Mouse (Mus musculus): ENCODE results near the gene Baz2b. TPM values are rescaled to one million over a fixed set of nuclear protein-coding genes. Genes with fewer than 3 reads are reported as not detected.
A peak's percentile ranks its signal among the peaks of the same experiment; 100 is the strongest.

Baz2b gene
- polyA plus RNA-seq, 1 experiment from 2014 or later: 19.7 TPM

DNA sequence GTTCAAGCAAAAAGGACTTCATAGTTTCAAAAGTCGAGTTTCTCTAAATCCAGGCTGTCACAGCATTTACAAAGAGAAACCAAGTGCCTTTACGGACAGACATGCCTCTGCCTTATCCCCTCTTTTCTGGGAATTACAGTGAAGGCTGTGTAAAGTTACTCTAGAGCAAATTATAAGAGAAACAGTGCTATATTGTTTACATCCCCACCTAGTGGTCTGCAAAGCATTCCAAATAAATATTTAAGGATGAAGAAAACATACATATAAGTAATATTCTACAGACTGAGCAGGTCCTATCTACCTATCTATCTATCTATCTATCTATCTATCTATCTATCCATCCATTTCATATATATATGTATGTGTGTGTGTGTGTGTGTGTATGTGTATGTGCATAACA, 27.9 kb downstream of the Baz2b start:
- H3K4me2 ChIP-seq (ENCODE audit: low read depth, low read length): no peak overlapping the region; the same call in 1 of the 2 replicates
- H3K4me3 ChIP-seq (ENCODE audit: low read depth, low read length): no peak overlapping the region
- WGBS (ENCODE audit: insufficient replicate concordance): 29% methylated on average over 2 of the region's 2 CpGs
- no peak for DNase-seq
- peak; percentile 35 for TF ChIP-seq CTCF (IDR thresholded peaks at IDR 0.05; ENCODE audit: low read depth)
- TF ChIP-seq EP300 (IDR thresholded peaks at IDR 0.05; ENCODE audit: low read depth): no peak
- no peaks in the 10 kb centered on the region for H3K4me1 ChIP-seq (ENCODE audit: insufficient read depth)
- no peaks in the 10 kb centered on the region for H3K27me3 ChIP-seq (ENCODE audit: insufficient read depth, low read length)
- no peaks in the 10 kb centered on the region for H3K9me3 ChIP-seq (ENCODE audit: low read length)
- ATAC-seq: peak; percentile 29; the same call in 1 of the 2 replicates
- no peak overlapping the region for H3K9ac ChIP-seq (replicated peaks)
- H3K27ac ChIP-seq (ENCODE audit: low read depth): no peak overlapping the region
- no peaks in the 10 kb centered on the region for H3K36me3 ChIP-seq (replicated peaks; ENCODE audit: insufficient read depth, low read length)

DNA sequence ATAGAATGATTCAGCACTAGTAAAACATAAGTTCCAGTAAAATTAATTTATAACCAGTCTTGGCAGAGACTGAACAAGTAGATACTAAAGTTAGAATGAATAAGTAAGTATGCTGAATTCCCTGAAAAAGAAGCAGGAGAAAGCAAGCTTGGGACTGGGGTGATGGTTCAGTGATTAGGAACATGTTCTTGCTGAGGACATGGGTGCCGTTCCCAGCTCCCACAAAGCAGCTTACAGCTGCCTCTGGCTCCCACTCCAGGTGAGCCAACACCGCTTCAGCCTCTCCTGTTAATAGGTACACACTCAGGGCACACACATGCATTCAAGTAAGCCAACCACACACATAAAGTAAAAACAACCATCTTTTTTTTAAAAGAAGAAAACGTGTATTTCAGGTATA, 32.1 kb downstream of the Baz2b start:
- 0 out of 2 replicates have a peak, but pooled peaks cover 2% of the 10 kb centered on the region for H3K9me3 ChIP-seq (ENCODE audit: low read length)
- H3K4me2 ChIP-seq (ENCODE audit: low read depth, low read length): no peak overlapping the region
- H3K4me3 ChIP-seq (ENCODE audit: low read depth, low read length): no peak overlapping the region
- no peaks in the 10 kb centered on the region for H3K27me3 ChIP-seq (ENCODE audit: insufficient read depth, low read length)
- no peaks in the 10 kb centered on the region for H3K4me1 ChIP-seq (ENCODE audit: insufficient read depth)
- no peak for TF ChIP-seq EP300 (IDR thresholded peaks at IDR 0.05; ENCODE audit: low read depth)
- TF ChIP-seq CTCF (IDR thresholded peaks at IDR 0.05; ENCODE audit: low read depth): no peak
- ATAC-seq (no peak), DNase-seq (no peak)
- 85% methylated on average over 3 of the region's 3 CpGs for WGBS (ENCODE audit: insufficient replicate concordance)
- no peak overlapping the region for H3K9ac ChIP-seq (replicated peaks)
- no peaks in the 10 kb centered on the region for H3K36me3 ChIP-seq (replicated peaks; ENCODE audit: insufficient read depth, low read length)
- no peak overlapping the region for H3K27ac ChIP-seq (ENCODE audit: low read depth)

DNA sequence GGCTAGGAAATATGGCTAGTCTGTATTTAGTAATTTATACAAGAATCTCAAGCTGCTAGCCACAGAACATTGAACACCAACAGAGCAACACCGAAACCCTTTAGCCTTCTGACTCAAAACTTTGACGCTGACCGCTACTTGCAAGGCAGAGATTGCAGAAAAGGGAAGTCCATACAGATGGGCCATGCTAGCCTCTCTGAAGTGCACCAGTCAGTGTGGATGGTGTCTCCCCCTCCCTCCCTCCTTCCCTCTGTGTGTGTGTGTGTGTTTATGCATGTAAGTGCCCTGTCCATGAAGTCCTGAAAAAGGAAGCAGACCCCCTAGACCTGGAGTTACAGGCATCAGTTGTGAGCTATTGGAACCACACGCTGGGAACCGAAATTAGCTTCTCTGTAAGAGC, 33.6 kb downstream of the Baz2b start:
- no peak overlapping the region; the same call in 1 of the 2 replicates for H3K27ac ChIP-seq (ENCODE audit: low read depth)
- H3K4me3 ChIP-seq (ENCODE audit: low read depth, low read length): no peak overlapping the region
- 0 out of 2 replicates have a peak, but pooled peaks cover 2% of the 10 kb centered on the region for H3K9me3 ChIP-seq (ENCODE audit: low read length)
- peak; percentile 33; the same call in 1 of the 2 replicates for ATAC-seq
- H3K27me3 ChIP-seq (ENCODE audit: insufficient read depth, low read length): no peaks in the 10 kb centered on the region
- DNase-seq: no peak
- H3K9ac ChIP-seq (replicated peaks): no peak overlapping the region
- 47% methylated on average over 5 of the region's 5 CpGs for WGBS (ENCODE audit: insufficient replicate concordance)
- no peak for TF ChIP-seq EP300 (IDR thresholded peaks at IDR 0.05; ENCODE audit: low read depth)
- no peak for TF ChIP-seq CTCF (IDR thresholded peaks at IDR 0.05; ENCODE audit: low read depth)
- H3K4me1 ChIP-seq (ENCODE audit: insufficient read depth): peaks cover 2% of the 10 kb centered on the region; the same call in 1 of the 2 replicates
- no peaks in the 10 kb centered on the region for H3K36me3 ChIP-seq (replicated peaks; ENCODE audit: insufficient read depth, low read length)
- H3K4me2 ChIP-seq (ENCODE audit: low read depth, low read length): no peak overlapping the region

GRCm38 (mm10) chr2:60175078-60175477, 34.6 kb downstream of the Baz2b start:
- Histone ChIP-seq H3K4me3 (ENCODE audit: low read depth, low read length) (no peak overlapping the region), H3K9ac (replicated peaks) (no peak overlapping the region), H3K27me3 (ENCODE audit: insufficient read depth, low read length) (no peaks in the 10 kb centered on the region), H3K9me3 (ENCODE audit: low read length) (0 out of 2 replicates have a peak, but pooled peaks cover 2% of the 10 kb centered on the region), H3K27ac (ENCODE audit: low read depth) (no peak overlapping the region), H3K4me2 (ENCODE audit: low read depth, low read length) (no peak overlapping the region), H3K36me3 (replicated peaks; ENCODE audit: insufficient read depth, low read length) (no peaks in the 10 kb centered on the region), H3K4me1 (ENCODE audit: insufficient read depth) (peaks cover 2% of the 10 kb centered on the region; the same call in 1 of the 2 replicates)
- 56% methylated on average over 2 of the region's 4 CpGs for WGBS (ENCODE audit: insufficient replicate concordance)
- no peak for DNase-seq
- no peak for ATAC-seq
- TF ChIP-seq CTCF (IDR thresholded peaks at IDR 0.05; ENCODE audit: low read depth) (no peak), EP300 (IDR thresholded peaks at IDR 0.05; ENCODE audit: low read depth) (no peak)

DNA sequence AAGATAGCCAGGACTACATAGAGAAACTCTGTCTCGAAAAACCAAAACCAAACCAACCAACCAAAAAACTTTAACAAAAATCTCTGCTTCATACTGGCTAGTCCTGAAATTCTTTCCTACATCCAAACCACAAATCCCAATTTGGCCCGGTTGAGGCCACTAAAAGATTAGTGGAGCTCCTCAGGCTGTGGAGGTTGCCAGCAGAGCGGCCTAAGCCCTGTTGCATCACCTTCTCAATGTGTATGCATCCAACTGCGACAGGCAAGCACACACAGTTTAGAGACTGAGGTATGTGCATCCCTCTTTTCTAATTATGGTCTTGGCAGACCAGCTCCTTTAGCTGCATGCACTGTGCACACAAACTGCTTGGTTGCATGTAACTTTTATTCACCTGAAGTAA, 36.0 kb downstream of the Baz2b start:
- Histone ChIP-seq H3K9me3 (ENCODE audit: low read length) (0 out of 2 replicates have a peak, but pooled peaks cover 2% of the 10 kb centered on the region), H3K9ac (replicated peaks) (no peak overlapping the region), H3K36me3 (replicated peaks; ENCODE audit: insufficient read depth, low read length) (no peaks in the 10 kb centered on the region), H3K27me3 (ENCODE audit: insufficient read depth, low read length) (no peaks in the 10 kb centered on the region), H3K27ac (ENCODE audit: low read depth) (no peak overlapping the region), H3K4me2 (ENCODE audit: low read depth, low read length) (no peak overlapping the region), H3K4me1 (ENCODE audit: insufficient read depth) (peaks cover 2% of the 10 kb centered on the region; the same call in 1 of the 2 replicates), H3K4me3 (ENCODE audit: low read depth, low read length) (no peak overlapping the region)
- ATAC-seq: no peak
- WGBS (ENCODE audit: insufficient replicate concordance): 84% methylated on average over 4 of the region's 4 CpGs
- no peak for TF ChIP-seq EP300 (IDR thresholded peaks at IDR 0.05; ENCODE audit: low read depth)
- no peak for TF ChIP-seq CTCF (IDR thresholded peaks at IDR 0.05; ENCODE audit: low read depth)
- no peak for DNase-seq

DNA sequence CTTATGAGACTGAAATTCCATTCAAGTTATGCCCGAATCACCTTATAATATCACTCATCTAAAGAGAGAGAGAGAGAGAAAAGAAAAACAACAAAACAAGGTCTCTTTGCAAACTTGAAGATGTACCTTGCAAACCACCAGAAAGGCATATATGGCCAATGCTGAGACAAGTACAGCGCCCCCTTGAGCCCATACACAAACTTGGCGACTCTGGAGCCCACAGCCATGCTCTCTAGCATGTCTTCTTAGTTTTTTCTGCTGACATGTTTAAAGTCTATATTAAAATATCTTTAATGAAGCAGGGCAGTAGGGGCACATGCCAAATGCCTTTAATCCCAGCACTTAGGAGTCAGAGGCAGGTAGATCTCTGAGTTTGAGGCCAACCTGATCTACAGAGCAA, 36.4 kb downstream of the Baz2b start:
- Histone ChIP-seq H3K9me3 (ENCODE audit: low read length) (0 out of 2 replicates have a peak, but pooled peaks cover 2% of the 10 kb centered on the region), H3K27ac (ENCODE audit: low read depth) (0 out of 2 replicates have a peak overlapping the region, but pooled peaks have one; percentile 44), H3K36me3 (replicated peaks; ENCODE audit: insufficient read depth, low read length) (no peaks in the 10 kb centered on the region), H3K4me2 (ENCODE audit: low read depth, low read length) (no peak overlapping the region), H3K4me3 (ENCODE audit: low read depth, low read length) (no peak overlapping the region), H3K27me3 (ENCODE audit: insufficient read depth, low read length) (no peaks in the 10 kb centered on the region), H3K9ac (replicated peaks) (no peak overlapping the region), H3K4me1 (ENCODE audit: insufficient read depth) (peaks cover 2% of the 10 kb centered on the region; the same call in 1 of the 2 replicates)
- ATAC-seq (no peak), DNase-seq (no peak)
- TF ChIP-seq EP300 (IDR thresholded peaks at IDR 0.05; ENCODE audit: low read depth) (no peak), CTCF (IDR thresholded peaks at IDR 0.05; ENCODE audit: low read depth) (peak; percentile 56)
- 51% methylated on average over 3 of the region's 3 CpGs for WGBS (ENCODE audit: insufficient replicate concordance)

All from liver, postnatal 0 days (tissue).